23 mouse cellular contexts compared by ENCODE assay signal in genomic region chr11:19145263-19145662, GRCm38 (mm10).
A peak's percentile ranks its signal among the peaks of the same experiment; 100 is the strongest.
DNase-seq lines count a peak whose midpoint lies in the region; ATAC-seq and TF ChIP-seq lines count a peak whose summit lies in the region.
"Had no signal": no experiment of that assay in that cellular context is flagged by ENCODE, and none has a peak within 500 bp of the region (broad histone marks: within the 10 kb centered on the region; RNA-seq: fewer than 3 reads in every experiment).

No protein-coding gene starts in this region.

- H3K4me1 ChIP-seq in heart, embryonic 11.5 days (ENCODE audit: control insufficient read depth, insufficient read depth, low read length): 0 out of 2 replicates have a peak, but pooled peaks cover 2% of the 10 kb centered on the region
- H3K4me1 ChIP-seq in lung, embryonic 16.5 days (replicated peaks; ENCODE audit: control insufficient read depth, insufficient read depth, low read length): peaks cover 6% of the 10 kb centered on the region
- H3K4me1 ChIP-seq in lung, adult 2 months (ENCODE audit: control insufficient read depth, insufficient read depth, low read length): no peaks in the 10 kb centered on the region
- no peaks in the 10 kb centered on the region for H3K4me1 ChIP-seq in hindbrain, embryonic 16.5 days (ENCODE audit: control insufficient read depth, insufficient read depth, low read depth, low read length)
- H3K4me1 ChIP-seq: forebrain, embryonic 12.5 days; forebrain, embryonic 15.5 days; hindbrain, embryonic 15.5 days had no signal

- H3K36me3 ChIP-seq in heart, embryonic 11.5 days (ENCODE audit: control insufficient read depth, insufficient read depth, low read length): no peaks in the 10 kb centered on the region
- H3K36me3 ChIP-seq in lung, embryonic 16.5 days (ENCODE audit: control insufficient read depth, insufficient read depth, low read length): no peaks in the 10 kb centered on the region
- H3K36me3 ChIP-seq in hindbrain, embryonic 16.5 days (ENCODE audit: control insufficient read depth, insufficient read depth, low read length): no peaks in the 10 kb centered on the region
- H3K36me3 ChIP-seq: embryonic facial prominence, embryonic 10.5 days; embryonic facial prominence, embryonic 13.5 days; forebrain, embryonic 12.5 days; forebrain, embryonic 15.5 days; heart, embryonic 10.5 days; hindbrain, embryonic 12.5 days; hindbrain, embryonic 15.5 days had no signal

- no peak for ATAC-seq in heart, embryonic 11.5 days (replicated peaks; ENCODE audit: insufficient number of reproducible peaks, low FRiP score, low TSS enrichment)
- 0 out of 2 replicates have a peak, but pooled peaks have one; percentile 20 for ATAC-seq in lung, embryonic 16.5 days (ENCODE audit: low read depth)
- ATAC-seq in megakaryocyte progenitor cell, adult 5-6 weeks (replicated peaks; ENCODE audit: poor library complexity): 0 out of 2 replicates have a peak, but pooled peaks have one; percentile 37
- ATAC-seq in hindbrain, embryonic 16.5 days: no peak
- ATAC-seq: forebrain, embryonic 15.5 days; Patski had no signal

- DNase-seq in heart, adult 11 months: peak; percentile 89
- DNase-seq in lung, adult 2 months: no peak
- no peak for DNase-seq in left cerebral cortex, adult 18-20 months (ENCODE audit: low spot score in 2 of 2)
- DNase-seq: adrenal gland, postnatal 10 days; adrenal gland, postnatal 36 days; cerebellum, adult 18-20 months; cerebellum, adult 9-10 months; cerebellum, postnatal 14 days; gastrocnemius, postnatal 25 days; heart, adult 2 months had no signal

- TF ChIP-seq CTCF in lung, adult 2 months (IDR thresholded peaks at IDR 0.05; ENCODE audit: insufficient read depth, low read length): no peak

- WGBS in heart, embryonic 11.5 days (ENCODE audit: insufficient replicate concordance): 54% methylated on average over 9 of the region's 9 CpGs
- WGBS in lung, embryonic 16.5 days: 45% methylated on average over 9 of the region's 9 CpGs
- 56% methylated on average over 9 of the region's 9 CpGs for WGBS in lung, adult 2 months
- whole genome bisulfite sequencing in hindbrain, embryonic 16.5 days: 91% methylated on average over 9 of the region's 9 CpGs

- H3K4me2 ChIP-seq in heart, embryonic 11.5 days: no peak overlapping the region
- H3K4me2 ChIP-seq in lung, embryonic 16.5 days (ENCODE audit: low read depth, low read length): no peak overlapping the region
- no peak overlapping the region for H3K4me2 ChIP-seq in hindbrain, embryonic 16.5 days (ENCODE audit: low read length)
- H3K4me2 ChIP-seq: embryonic facial prominence, embryonic 13.5 days; forebrain, embryonic 12.5 days; forebrain, embryonic 15.5 days; hindbrain, embryonic 12.5 days; hindbrain, embryonic 15.5 days had no signal

- no peak overlapping the region for H3K27ac ChIP-seq in heart, embryonic 11.5 days (ENCODE audit: low read depth, low read length)
- H3K27ac ChIP-seq in lung, embryonic 16.5 days (ENCODE audit: low read length): no peak overlapping the region
- H3K27ac ChIP-seq in hindbrain, embryonic 16.5 days (ENCODE audit: low read depth, low read length): no peak overlapping the region
- H3K27ac ChIP-seq: embryonic facial prominence, embryonic 10.5 days; embryonic facial prominence, embryonic 13.5 days; forebrain, embryonic 12.5 days; forebrain, embryonic 15.5 days; heart, adult 2 months; heart, embryonic 10.5 days; hindbrain, embryonic 12.5 days; hindbrain, embryonic 15.5 days had no signal

- no peak overlapping the region for H3K9ac ChIP-seq in heart, embryonic 11.5 days (ENCODE audit: low read depth, low read length)
- no peak overlapping the region for H3K9ac ChIP-seq in lung, embryonic 16.5 days (ENCODE audit: low read length)
- no peak overlapping the region for H3K9ac ChIP-seq in hindbrain, embryonic 16.5 days (ENCODE audit: low read depth, low read length)
- H3K9ac ChIP-seq: embryonic facial prominence, embryonic 13.5 days; forebrain, embryonic 12.5 days; forebrain, embryonic 15.5 days; hindbrain, embryonic 12.5 days; hindbrain, embryonic 15.5 days had no signal

- H3K9me3 ChIP-seq in heart, embryonic 11.5 days (replicated peaks; ENCODE audit: control insufficient read depth, low read length): no peaks in the 10 kb centered on the region
- H3K9me3 ChIP-seq in lung, embryonic 16.5 days (ENCODE audit: control insufficient read depth, low read length): no peaks in the 10 kb centered on the region
- H3K9me3 ChIP-seq in hindbrain, embryonic 16.5 days (ENCODE audit: control insufficient read depth, low read length): no peaks in the 10 kb centered on the region
- H3K9me3 ChIP-seq: embryonic facial prominence, embryonic 10.5 days; embryonic facial prominence, embryonic 13.5 days; forebrain, embryonic 12.5 days; forebrain, embryonic 15.5 days; heart, embryonic 10.5 days; hindbrain, embryonic 12.5 days; hindbrain, embryonic 15.5 days had no signal

- TF ChIP-seq POLR2A in lung, adult 2 months (IDR thresholded peaks at IDR 0.05; ENCODE audit: borderline replicate concordance, extremely low read depth, low read depth, low read length): no peak

- H3K27me3 ChIP-seq in heart, embryonic 11.5 days (ENCODE audit: control insufficient read depth, insufficient read depth, low read length): no peaks in the 10 kb centered on the region
- no peaks in the 10 kb centered on the region for H3K27me3 ChIP-seq in lung, embryonic 16.5 days (ENCODE audit: control insufficient read depth, insufficient read depth, low read depth, low read length)
- H3K27me3 ChIP-seq in hindbrain, embryonic 16.5 days (replicated peaks; ENCODE audit: control insufficient read depth, insufficient read depth, low read length): no peaks in the 10 kb centered on the region
- H3K27me3 ChIP-seq: embryonic facial prominence, embryonic 13.5 days; forebrain, embryonic 15.5 days; hindbrain, embryonic 12.5 days; hindbrain, embryonic 15.5 days had no signal

- H3K4me3 ChIP-seq in heart, embryonic 11.5 days (ENCODE audit: low read depth, low read length): no peak overlapping the region
- H3K4me3 ChIP-seq in lung, embryonic 16.5 days (ENCODE audit: low read length): no peak overlapping the region
- no peak overlapping the region for H3K4me3 ChIP-seq in lung, adult 2 months (replicated peaks; ENCODE audit: extremely low read depth, low read depth, low read length)
- H3K4me3 ChIP-seq in hindbrain, embryonic 16.5 days (ENCODE audit: low read length): no peak overlapping the region
- H3K4me3 ChIP-seq: embryonic facial prominence, embryonic 10.5 days; embryonic facial prominence, embryonic 13.5 days; erythroblast, embryonic 14.5 days; forebrain, embryonic 12.5 days; forebrain, embryonic 15.5 days; heart, adult 2 months; heart, embryonic 10.5 days; hindbrain, embryonic 12.5 days; hindbrain, embryonic 15.5 days had no signal

Comparison
In these comparisons a context has a peak if more than half of its experiments do, and no peak if none do; other contexts are left out.
1. ATAC-seq: peak in lung, embryonic 16.5 days (single experiment) and megakaryocyte progenitor cell, adult 5-6 weeks (single experiment); none in heart, embryonic 11.5 days (single experiment) and hindbrain, embryonic 16.5 days (single experiment).